ENCODE assay signal across 17 mouse cellular contexts in the genomic region with DNA sequence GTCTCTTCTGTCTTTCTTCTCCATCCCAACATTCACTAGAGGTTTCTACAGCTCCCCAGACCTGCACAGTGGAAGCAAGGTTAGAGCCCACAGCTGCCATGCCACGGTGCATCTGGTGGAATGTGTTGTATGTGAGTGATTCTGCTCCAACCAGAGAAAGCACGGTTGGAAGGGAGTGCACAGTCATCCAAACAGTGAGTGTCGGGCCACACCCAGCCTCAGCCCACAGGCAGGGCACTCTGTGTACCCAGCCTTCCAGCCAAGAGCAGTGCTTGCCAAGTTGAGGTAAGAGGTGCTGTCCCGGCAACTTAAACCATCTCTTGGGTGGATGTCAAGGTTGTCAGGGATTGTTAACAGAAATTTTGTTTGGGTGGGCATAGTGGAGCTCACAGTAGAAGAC. TPM values are rescaled to one million over a fixed set of nuclear protein-coding genes. Genes with fewer than 3 reads are reported as not detected.
DNase-seq lines count a peak whose midpoint lies in the region; ATAC-seq and TF ChIP-seq lines count a peak whose summit lies in the region.
"Had no signal": no experiment of that assay in that cellular context is flagged by ENCODE, and none has a peak within 500 bp of the region (broad histone marks: within the 10 kb centered on the region; RNA-seq: fewer than 3 reads in every experiment).

No protein-coding gene starts in this region.

- no peak for TF ChIP-seq EP300 in stomach, postnatal 0 days (optimal IDR thresholded peaks at IDR 0.05)

- no peak for TF ChIP-seq CTCF in stomach, postnatal 0 days (IDR thresholded peaks at IDR 0.05; ENCODE audit: low read depth)

- no peak overlapping the region for H3K9ac ChIP-seq in liver, embryonic 12.5 days
- H3K9ac ChIP-seq in stomach, postnatal 0 days (ENCODE audit: low read length) = no peak overlapping the region
- H3K9ac ChIP-seq in forebrain, embryonic 13.5 days = no peak overlapping the region
- H3K9ac ChIP-seq: hindbrain, embryonic 12.5 days; lung, embryonic 15.5 days had no signal

- H3K27ac ChIP-seq in liver, embryonic 12.5 days = peak overlapping the region; percentile 53; the same call in 1 of the 2 replicates
- H3K27ac ChIP-seq in stomach, postnatal 0 days (replicated peaks) = no peak overlapping the region
- H3K27ac ChIP-seq in forebrain, embryonic 13.5 days = no peak overlapping the region
- H3K27ac ChIP-seq: hindbrain, embryonic 12.5 days; lung, embryonic 15.5 days had no signal

- DNase-seq in gastrocnemius, adult 8-10 months (ENCODE audit: low spot score in 2 of 2) = peak; percentile 42 to 59
- no peak for DNase-seq in gastrocnemius, postnatal 4 days (ENCODE audit: low spot score in 2 of 2)
- DNase-seq in urinary bladder, postnatal 14 days (ENCODE audit: low spot score) = peak; percentile 61
- no peak for DNase-seq in urinary bladder, postnatal 36 days (ENCODE audit: low spot score in 2 of 2)
- DNase-seq in stomach, postnatal 0 days (ENCODE audit: low spot score) = peak; percentile 77
- DNase-seq in thymus, postnatal 0 days (ENCODE audit: low spot score) = no peak
- DNase-seq: B cell, adult 2 months; cerebellum, adult 9-11 months; kidney, postnatal 36 days; right cerebral cortex, adult 18-20 months had no signal

- ATAC-seq in liver, embryonic 12.5 days = peak; percentile 83
- peak; percentile 90 for ATAC-seq in stomach, postnatal 0 days (ENCODE audit: low FRiP score, low TSS enrichment)
- no peak for ATAC-seq in forebrain, embryonic 13.5 days
- ATAC-seq: forebrain, embryonic 14.5 days; intestine, postnatal 0 days had no signal

- H3K9me3 ChIP-seq in liver, embryonic 12.5 days (replicated peaks) = no peaks in the 10 kb centered on the region
- no peaks in the 10 kb centered on the region for H3K9me3 ChIP-seq in stomach, postnatal 0 days (ENCODE audit: control insufficient read depth, low read length)
- H3K9me3 ChIP-seq in forebrain, embryonic 13.5 days (replicated peaks) = no peaks in the 10 kb centered on the region
- H3K9me3 ChIP-seq: hindbrain, embryonic 12.5 days; lung, embryonic 15.5 days had no signal

- H3K27me3 ChIP-seq in liver, embryonic 12.5 days (replicated peaks) = 0 out of 2 replicates have a peak, but pooled peaks cover 3% of the 10 kb centered on the region
- H3K27me3 ChIP-seq in stomach, postnatal 0 days (ENCODE audit: control insufficient read depth, insufficient read depth, low read length) = no peaks in the 10 kb centered on the region
- no peaks in the 10 kb centered on the region for H3K27me3 ChIP-seq in forebrain, embryonic 13.5 days
- H3K27me3 ChIP-seq: hindbrain, embryonic 12.5 days; lung, embryonic 15.5 days had no signal

- no peak overlapping the region for H3K4me3 ChIP-seq in liver, embryonic 12.5 days
- no peak overlapping the region for H3K4me3 ChIP-seq in stomach, postnatal 0 days (ENCODE audit: low read depth, low read length)
- no peak overlapping the region for H3K4me3 ChIP-seq in forebrain, embryonic 13.5 days
- H3K4me3 ChIP-seq: hindbrain, embryonic 12.5 days; lung, embryonic 15.5 days had no signal

- H3K4me1 ChIP-seq in liver, embryonic 12.5 days = peaks cover 43% of the 10 kb centered on the region
- no peaks in the 10 kb centered on the region for H3K4me1 ChIP-seq in stomach, postnatal 0 days (replicated peaks; ENCODE audit: control insufficient read depth, insufficient read depth)
- H3K4me1 ChIP-seq in forebrain, embryonic 13.5 days = no peaks in the 10 kb centered on the region
- H3K4me1 ChIP-seq: hindbrain, embryonic 12.5 days; lung, embryonic 15.5 days had no signal

- 50% methylated on average over 4 of the region's 4 CpGs for WGBS in liver, embryonic 12.5 days (ENCODE audit: insufficient replicate concordance)
- WGBS in stomach, postnatal 0 days = 37% methylated on average over 4 of the region's 4 CpGs
- WGBS in forebrain, embryonic 13.5 days = 83% methylated on average over 4 of the region's 4 CpGs

- no peaks in the 10 kb centered on the region for H3K36me3 ChIP-seq in liver, embryonic 12.5 days
- H3K36me3 ChIP-seq in stomach, postnatal 0 days (ENCODE audit: control insufficient read depth, insufficient read depth, low read length) = no peaks in the 10 kb centered on the region
- no peaks in the 10 kb centered on the region for H3K36me3 ChIP-seq in forebrain, embryonic 13.5 days (ENCODE audit: poor library complexity, severe bottlenecking)
- H3K36me3 ChIP-seq: hindbrain, embryonic 12.5 days; lung, embryonic 15.5 days had no signal

- H3K4me2 ChIP-seq in liver, embryonic 12.5 days = no peak overlapping the region
- H3K4me2 ChIP-seq in stomach, postnatal 0 days (replicated peaks; ENCODE audit: low read depth) = no peak overlapping the region
- H3K4me2 ChIP-seq in forebrain, embryonic 13.5 days = no peak overlapping the region
- H3K4me2 ChIP-seq: hindbrain, embryonic 12.5 days; lung, embryonic 15.5 days had no signal

RNA-seq across cellular contexts. Expression of gene Lrrc20, which starts 10.6 kb away (rescaled TPM):
- 100 to 1,000 TPM; 151 to 195 (median 168) TPM for total RNA-seq in gastrocnemius, adult 8-10 months (2022)
- 10 to 100 TPM; 41.8 to 44.1 TPM for total RNA-seq in gastrocnemius, postnatal 4 days (2021)
- polyA plus RNA-seq in liver, embryonic 12.5 days (2016; fragmentation: Nextera tagmentation; extraction: Ambion mirVana) = 9.1 and 10.2 TPM in 2 replicates
- polyA plus RNA-seq in stomach, postnatal 0 days (2015; fragmentation: Nextera tagmentation; extraction: Ambion mirVana) = 6.7 and 7.3 TPM in 2 replicates
- polyA plus RNA-seq in forebrain, embryonic 13.5 days (2015; fragmentation: Nextera tagmentation; extraction: Ambion mirVana) = 16.4 and 17.5 TPM in 2 replicates
- 3.5 and 4.5 TPM in 2 replicates for polyA plus RNA-seq in thymus, postnatal 0 days (2015; fragmentation: Nextera tagmentation; extraction: Ambion mirVana)

RNA-seq across cellular contexts. Expression of gene Eif4ebp2, which starts 12.5 kb away (rescaled TPM):
- 100 to 1,000 TPM; 154 to 242 (median 183) TPM for total RNA-seq in gastrocnemius, adult 8-10 months (2022)
- total RNA-seq in gastrocnemius, postnatal 4 days (2021) = 100 to 1,000 TPM; 123 to 124 TPM
- 55.2 and 57.6 TPM in 2 replicates for polyA plus RNA-seq in liver, embryonic 12.5 days (2016; fragmentation: Nextera tagmentation; extraction: Ambion mirVana)
- polyA plus RNA-seq in stomach, postnatal 0 days (2015; fragmentation: Nextera tagmentation; extraction: Ambion mirVana) = 41.5 and 47.7 TPM in 2 replicates
- polyA plus RNA-seq in forebrain, embryonic 13.5 days (2015; fragmentation: Nextera tagmentation; extraction: Ambion mirVana) = 96.4 and 102 TPM in 2 replicates
- 83.7 and 91.5 TPM in 2 replicates for polyA plus RNA-seq in thymus, postnatal 0 days (2015; fragmentation: Nextera tagmentation; extraction: Ambion mirVana)

RNA-seq across cellular contexts. Expression of gene Nodal, which starts 47.2 kb away (rescaled TPM):
- total RNA-seq in gastrocnemius, adult 8-10 months (2022) = under 1 TPM in 3 of 4 experiments, not detected in 1; 0.12 to 0.24 (median 0.13) TPM
- under 1 TPM in 1 of 2 experiments, not detected in 1; 0.25 TPM for total RNA-seq in gastrocnemius, postnatal 4 days (2021)
- polyA plus RNA-seq in liver, embryonic 12.5 days (2016; fragmentation: Nextera tagmentation; extraction: Ambion mirVana) = 0.31 and 0.37 TPM in 2 replicates
- polyA plus RNA-seq in stomach, postnatal 0 days (2015; fragmentation: Nextera tagmentation; extraction: Ambion mirVana) = 0.05 TPM in 1 of 2 replicates, not detected in the other
- polyA plus RNA-seq in forebrain, embryonic 13.5 days (2015; fragmentation: Nextera tagmentation; extraction: Ambion mirVana) = 0.08 TPM in 1 of 2 replicates, not detected in the other
- polyA plus RNA-seq in thymus, postnatal 0 days (2015; fragmentation: Nextera tagmentation; extraction: Ambion mirVana) = 0.08 TPM in 2 replicates
- total RNA-seq: granulocyte monocyte progenitor cell, adult 5-6 weeks had no signal
- polyA plus RNA-seq: forebrain, embryonic 14.5 days had no signal

Comparison
In these comparisons a context has a peak if more than half of its experiments do, and no peak if none do; other contexts are left out.
1. DNase-seq: peak in gastrocnemius, adult 8-10 months (2 of 2), urinary bladder, postnatal 14 days (single experiment) and stomach, postnatal 0 days (single experiment); none in gastrocnemius, postnatal 4 days (0 of 2), urinary bladder, postnatal 36 days (0 of 2) and thymus, postnatal 0 days (single experiment).